Mouse (Mus musculus) megakaryocyte, embryonic 14.5 days (primary cell): ENCODE data around the gene Vcan.

Experiments used
- FLI1 ChIP-seq: IDR thresholded peaks from 2 replicates; pipeline ENCODE4 v1.6.1; 2012; ENCODE audit warnings: low read length, inconsistent platforms, mixed read lengths
- GATA1 ChIP-seq: IDR thresholded peaks from 3 replicates; pipeline ENCODE4 v1.6.1; 2012; ENCODE audit warnings: mixed read lengths, low read length, inconsistent platforms, borderline replicate concordance

- TF ChIP-seq GATA1 (no peak), FLI1 (no peak)
Measured at GRCm38 (mm10) chr13:89720497-89720896, 21.8 kb downstream of the Vcan start.
